Mouse (Mus musculus): Measurements from ENCODE around the gene Slc7a10. TPM values are rescaled to one million over a fixed set of nuclear protein-coding genes. Genes with fewer than 3 reads are reported as not detected.
A peak's percentile ranks its signal among the peaks of the same experiment; 100 is the strongest.

Slc7a10 gene
- polyA plus RNA-seq, 1 experiment from 2014 or later = 0.35 TPM

DNA sequence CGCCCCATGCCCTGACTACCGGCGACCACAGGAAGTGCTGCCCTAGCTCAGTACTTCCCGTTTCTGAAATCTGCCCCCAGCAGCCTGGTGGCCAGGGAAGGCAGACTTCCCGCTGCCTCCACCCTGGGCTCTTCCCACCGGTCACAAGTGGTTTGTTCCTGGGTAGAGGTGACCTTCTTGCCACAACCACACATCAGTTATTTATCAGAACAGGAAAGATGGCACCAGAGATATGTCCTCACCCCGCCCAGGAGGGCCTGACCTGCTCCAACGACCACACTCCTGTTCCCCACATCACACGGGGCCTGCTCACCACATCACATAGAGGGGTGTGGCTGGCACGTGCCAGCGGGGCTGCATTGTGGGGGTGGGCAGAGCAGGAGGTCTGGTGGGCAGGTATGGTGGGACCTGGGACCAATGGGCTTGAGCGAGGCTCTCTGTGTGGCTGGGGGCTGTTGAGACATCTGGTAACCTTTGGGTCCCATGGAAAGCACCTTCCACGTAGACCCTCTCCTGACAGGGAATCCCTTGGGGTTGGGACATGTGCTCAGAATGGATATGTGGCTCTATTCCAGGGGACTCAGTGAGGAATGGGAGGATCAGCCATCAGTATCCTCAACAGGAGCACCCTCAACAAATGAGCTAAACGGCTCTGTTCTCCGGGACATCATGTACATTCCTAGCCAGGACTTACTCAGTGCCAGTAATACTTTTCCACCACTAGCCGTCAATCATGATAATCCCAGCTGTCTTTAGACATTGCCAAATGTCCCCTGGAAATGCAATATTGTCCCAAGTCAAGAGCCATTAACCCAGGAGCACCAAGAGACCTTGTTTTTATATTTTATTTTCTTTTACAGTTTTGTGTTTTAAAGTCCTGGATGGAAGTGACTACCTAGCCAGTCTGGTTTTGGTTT, 29.4 kb upstream of the Slc7a10 start:
- Histone ChIP-seq H3K36me3 (no peaks in the 10 kb centered on the region), H3K4me1 (peaks cover 3% of the 10 kb centered on the region; the same call in 1 of the 2 replicates), H3K27ac (replicated peaks) (no peak overlapping the region), H3K4me3 (no peak overlapping the region), H3K27me3 (ENCODE audit: low read depth, poor library complexity, severe bottlenecking) (no peaks in the 10 kb centered on the region), H3K9me3 (replicated peaks) (peaks cover 4% of the 10 kb centered on the region; the same call in 1 of the 2 replicates)
- WGBS = 78% methylated on average over 16 of the region's 16 CpGs
- no peak for DNase-seq (ENCODE audit: low spot score)

DNA sequence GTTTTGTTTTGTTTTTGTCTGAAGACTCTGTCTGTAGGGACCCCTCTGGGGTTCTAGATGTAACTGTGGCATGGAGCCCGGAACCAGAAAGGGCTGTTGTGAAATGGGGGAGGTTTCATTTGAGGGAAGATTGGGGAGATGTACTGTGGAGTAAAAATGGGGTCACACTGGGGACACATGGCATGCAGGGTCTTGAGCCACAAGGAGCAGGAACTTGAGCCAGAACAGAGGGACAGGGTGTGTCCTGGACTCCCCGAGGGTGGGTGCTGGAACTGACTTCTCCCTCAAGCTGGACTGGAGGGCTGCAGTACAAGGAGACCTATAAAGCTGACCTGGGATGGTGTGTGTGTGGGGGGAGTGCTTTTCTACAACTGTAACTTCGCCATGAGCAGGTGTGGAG, 28.7 kb upstream of the Slc7a10 start:
- H3K4me3 ChIP-seq = no peak overlapping the region
- no peaks in the 10 kb centered on the region for H3K36me3 ChIP-seq
- 76% methylated on average over 3 of the region's 3 CpGs for WGBS
- peaks cover 4% of the 10 kb centered on the region; the same call in 1 of the 2 replicates for H3K9me3 ChIP-seq (replicated peaks)
- no peaks in the 10 kb centered on the region for H3K27me3 ChIP-seq (ENCODE audit: low read depth, poor library complexity, severe bottlenecking)
- H3K4me1 ChIP-seq = peaks cover 3% of the 10 kb centered on the region; the same call in 1 of the 2 replicates
- no peak for DNase-seq (ENCODE audit: low spot score)
- H3K27ac ChIP-seq (replicated peaks) = no peak overlapping the region

DNA sequence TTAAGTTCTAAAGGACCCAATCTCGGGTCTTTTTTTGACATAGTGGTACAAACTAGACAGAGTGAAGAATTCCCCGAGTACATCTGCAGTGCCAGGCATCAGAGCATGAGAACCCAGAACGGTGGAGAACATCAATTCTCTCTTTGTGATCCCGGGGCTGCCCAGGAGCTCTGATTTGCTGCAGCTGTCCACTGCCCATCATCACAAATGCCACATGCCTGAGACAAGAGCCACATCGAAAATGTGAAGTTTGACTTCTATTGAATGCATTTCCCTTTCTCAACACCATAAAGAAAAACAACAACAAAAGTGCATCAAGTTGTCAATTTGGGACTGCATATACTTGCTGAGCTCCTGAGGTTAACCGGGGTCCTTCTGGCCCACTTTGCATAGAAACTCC, 23.7 kb upstream of the Slc7a10 start:
- no peak for DNase-seq (ENCODE audit: low spot score)
- no peaks in the 10 kb centered on the region for H3K36me3 ChIP-seq
- H3K27ac ChIP-seq (replicated peaks) = no peak overlapping the region
- H3K9me3 ChIP-seq (replicated peaks) = peaks cover 4% of the 10 kb centered on the region; the same call in 1 of the 2 replicates
- no peaks in the 10 kb centered on the region for H3K27me3 ChIP-seq (ENCODE audit: low read depth, poor library complexity, severe bottlenecking)
- H3K4me3 ChIP-seq = no peak overlapping the region
- WGBS = 84% methylated on average over 6 of the region's 6 CpGs
- no peaks in the 10 kb centered on the region for H3K4me1 ChIP-seq

DNA sequence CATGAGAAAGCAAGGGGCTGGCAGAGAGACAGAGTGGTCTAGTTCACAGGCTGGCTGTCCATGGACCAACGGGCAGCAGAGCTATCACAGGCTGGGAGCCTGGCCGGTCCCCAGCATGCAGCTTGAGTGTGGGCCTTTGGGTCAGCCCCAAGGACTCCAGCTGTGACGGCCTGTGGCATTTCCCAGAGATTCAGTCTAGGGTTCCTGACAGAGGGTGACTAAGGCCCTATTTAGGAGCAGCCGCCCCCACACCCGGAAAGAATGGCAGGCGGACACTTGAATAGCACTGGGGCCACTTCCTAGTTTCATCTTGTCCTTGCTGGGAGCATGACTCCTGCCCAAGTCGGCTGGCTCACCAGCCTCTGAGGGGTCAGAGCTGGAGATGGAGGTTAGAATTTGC, 22.6 kb upstream of the Slc7a10 start:
- H3K27ac ChIP-seq (replicated peaks) = no peak overlapping the region
- H3K27me3 ChIP-seq (ENCODE audit: low read depth, poor library complexity, severe bottlenecking) = no peaks in the 10 kb centered on the region
- H3K4me1 ChIP-seq = peaks cover 7% of the 10 kb centered on the region; the same call in 1 of the 2 replicates
- no peak for DNase-seq (ENCODE audit: low spot score)
- no peaks in the 10 kb centered on the region for H3K36me3 ChIP-seq
- no peak overlapping the region for H3K4me3 ChIP-seq
- WGBS = 75% methylated on average over 7 of the region's 7 CpGs
- peaks cover 4% of the 10 kb centered on the region; the same call in 1 of the 2 replicates for H3K9me3 ChIP-seq (replicated peaks)

DNA sequence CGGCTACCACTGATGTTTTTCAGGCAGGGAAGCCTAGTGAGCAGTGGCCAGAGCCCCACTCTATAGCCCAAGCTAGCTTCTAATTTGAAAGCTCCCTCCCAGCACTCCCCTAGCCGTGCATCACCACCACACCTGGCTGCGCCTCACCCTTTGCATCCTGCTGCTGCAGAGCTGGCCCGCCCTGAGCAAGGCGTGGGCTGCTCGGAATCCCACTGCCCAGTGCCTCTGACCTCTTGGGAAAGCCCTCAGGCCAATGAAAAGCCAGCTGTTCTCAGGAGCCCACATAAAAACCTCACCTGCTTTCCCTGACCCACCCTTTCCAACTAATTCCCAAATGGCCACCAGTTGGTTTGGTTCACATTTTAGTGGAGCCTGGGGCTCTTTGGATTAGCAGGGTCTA, 22.1 kb upstream of the Slc7a10 start:
- Histone ChIP-seq H3K9me3 (replicated peaks) (peaks cover 4% of the 10 kb centered on the region; the same call in 1 of the 2 replicates), H3K36me3 (no peaks in the 10 kb centered on the region), H3K27me3 (ENCODE audit: low read depth, poor library complexity, severe bottlenecking) (no peaks in the 10 kb centered on the region), H3K4me1 (peaks cover 7% of the 10 kb centered on the region; the same call in 1 of the 2 replicates), H3K4me3 (no peak overlapping the region), H3K27ac (replicated peaks) (no peak overlapping the region)
- no peak for DNase-seq (ENCODE audit: low spot score)
- 74% methylated on average over 6 of the region's 6 CpGs for WGBS

DNA sequence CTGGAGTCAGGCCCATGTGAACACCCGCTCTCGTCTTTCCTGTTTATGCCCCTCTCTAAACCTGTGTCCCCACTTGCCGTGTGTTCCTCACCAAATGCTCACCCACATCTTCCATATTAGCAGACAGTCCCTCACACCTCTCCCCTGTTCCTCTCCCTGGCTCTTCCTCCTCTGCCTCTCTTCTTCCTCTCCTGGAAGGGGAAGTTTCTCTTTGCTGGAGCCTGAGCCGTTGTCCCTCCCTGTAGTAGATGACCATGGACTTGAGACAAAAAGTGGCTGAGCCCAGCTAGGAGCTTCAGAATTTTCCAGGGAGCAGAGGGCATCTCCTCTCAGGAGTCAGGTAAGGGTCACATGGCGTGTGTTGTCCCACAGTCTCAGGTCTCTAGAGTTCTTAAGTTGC, 19.2 kb upstream of the Slc7a10 start:
- Histone ChIP-seq H3K36me3 (no peaks in the 10 kb centered on the region), H3K27ac (replicated peaks) (no peak overlapping the region), H3K4me1 (peaks cover 13% of the 10 kb centered on the region), H3K4me3 (no peak overlapping the region), H3K27me3 (ENCODE audit: low read depth, poor library complexity, severe bottlenecking) (peaks cover 23% of the 10 kb centered on the region), H3K9me3 (replicated peaks) (no peaks in the 10 kb centered on the region)
- WGBS = 78% methylated on average over 5 of the region's 5 CpGs
- DNase-seq (ENCODE audit: low spot score) = no peak

DNA sequence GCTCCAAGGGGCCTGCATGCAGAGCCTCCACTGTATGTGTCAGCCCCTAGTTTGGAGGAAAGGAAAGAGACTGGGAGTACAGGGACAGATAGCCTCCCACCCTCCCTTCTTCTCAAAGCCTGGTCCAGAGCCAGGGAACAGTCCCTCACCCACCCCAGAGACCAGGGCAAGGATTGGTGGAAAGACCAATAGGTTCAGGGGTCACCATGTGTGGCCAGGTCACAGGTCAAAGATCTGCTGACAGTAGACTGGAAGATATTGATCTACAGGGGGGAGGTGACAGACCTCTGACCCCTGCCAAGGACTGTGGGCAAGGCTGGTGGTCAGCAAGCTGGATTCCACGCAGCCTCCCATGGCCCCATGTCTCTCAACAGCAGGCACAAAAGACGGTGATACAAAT, 18.3 kb upstream of the Slc7a10 start:
- no peaks in the 10 kb centered on the region for H3K9me3 ChIP-seq (replicated peaks)

DNA sequence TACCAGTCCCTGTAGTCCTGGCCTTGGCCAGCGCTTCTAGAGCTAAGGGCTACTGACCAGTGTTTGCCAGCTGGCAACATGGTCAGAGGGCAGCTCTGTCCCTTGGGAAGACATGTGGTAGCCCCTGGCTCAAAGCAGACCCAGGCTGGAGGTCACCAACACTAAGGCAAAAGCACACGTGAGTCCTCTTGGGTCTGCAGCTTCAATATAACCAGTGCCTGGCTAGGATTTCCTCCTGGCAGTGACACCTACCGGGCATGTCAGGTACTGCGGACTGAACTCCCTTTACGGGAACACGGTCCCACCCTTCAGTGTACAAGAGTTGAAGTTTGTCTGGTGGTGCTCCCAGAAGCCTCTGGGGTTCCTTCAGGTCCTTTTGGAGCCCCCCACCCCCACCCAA, 16.8 kb upstream of the Slc7a10 start:
- H3K36me3 ChIP-seq = no peaks in the 10 kb centered on the region
- H3K27ac ChIP-seq (replicated peaks) = no peak overlapping the region
- peak; percentile 84 for DNase-seq (ENCODE audit: low spot score)
- peaks cover 19% of the 10 kb centered on the region for H3K4me1 ChIP-seq
- H3K9me3 ChIP-seq (replicated peaks) = no peaks in the 10 kb centered on the region
- H3K4me3 ChIP-seq = no peak overlapping the region
- peaks cover 39% of the 10 kb centered on the region for H3K27me3 ChIP-seq (ENCODE audit: low read depth, poor library complexity, severe bottlenecking)
- WGBS = 16% methylated on average over 6 of the region's 6 CpGs

More for the DNA sequence above, 18.3 kb upstream of the Slc7a10 start:
- Histone ChIP-seq H3K4me3 (no peak overlapping the region), H3K4me1 (peaks cover 19% of the 10 kb centered on the region), H3K36me3 (no peaks in the 10 kb centered on the region), H3K27ac (replicated peaks) (no peak overlapping the region), H3K27me3 (ENCODE audit: low read depth, poor library complexity, severe bottlenecking) (peaks cover 31% of the 10 kb centered on the region)
- DNase-seq (ENCODE audit: low spot score) = peak; percentile 23
- WGBS = 32% methylated on average over 2 of the region's 2 CpGs

DNA sequence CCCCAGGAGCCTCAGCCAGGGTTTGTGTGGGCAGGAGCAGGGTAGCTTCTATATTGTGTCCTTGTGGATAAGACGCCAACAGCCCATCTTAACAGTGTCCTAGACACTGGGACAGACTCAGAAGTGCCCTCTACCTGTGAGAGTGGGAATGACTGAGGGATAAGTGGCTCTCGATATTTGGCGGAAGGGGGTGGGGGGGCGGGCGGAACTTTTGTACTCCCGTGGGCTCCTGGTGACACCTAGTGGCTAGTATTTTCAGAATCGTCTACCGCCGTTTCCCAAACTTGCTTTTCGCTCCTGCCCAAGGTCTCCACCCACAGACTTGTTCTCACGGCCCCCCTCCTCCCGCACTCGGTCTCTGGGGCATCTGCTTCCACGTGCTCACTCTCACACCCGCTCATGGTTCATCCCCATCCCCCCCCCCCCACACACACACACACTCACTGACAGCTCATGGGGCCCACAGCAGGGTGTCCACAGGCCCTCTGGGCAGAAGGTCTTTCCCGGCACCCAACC, 14.3 kb upstream of the Slc7a10 start:
- WGBS = 5% methylated on average over 14 of the region's 16 CpGs
- H3K4me1 ChIP-seq = peaks cover 24% of the 10 kb centered on the region
- no peaks in the 10 kb centered on the region for H3K9me3 ChIP-seq (replicated peaks)
- peak; percentile 81 for DNase-seq (ENCODE audit: low spot score)
- peak overlapping the region; percentile 67 for H3K27ac ChIP-seq (replicated peaks)
- peak overlapping the region; percentile 43 for H3K4me3 ChIP-seq
- peaks cover 47% of the 10 kb centered on the region for H3K27me3 ChIP-seq (ENCODE audit: low read depth, poor library complexity, severe bottlenecking)
- no peaks in the 10 kb centered on the region for H3K36me3 ChIP-seq

DNA sequence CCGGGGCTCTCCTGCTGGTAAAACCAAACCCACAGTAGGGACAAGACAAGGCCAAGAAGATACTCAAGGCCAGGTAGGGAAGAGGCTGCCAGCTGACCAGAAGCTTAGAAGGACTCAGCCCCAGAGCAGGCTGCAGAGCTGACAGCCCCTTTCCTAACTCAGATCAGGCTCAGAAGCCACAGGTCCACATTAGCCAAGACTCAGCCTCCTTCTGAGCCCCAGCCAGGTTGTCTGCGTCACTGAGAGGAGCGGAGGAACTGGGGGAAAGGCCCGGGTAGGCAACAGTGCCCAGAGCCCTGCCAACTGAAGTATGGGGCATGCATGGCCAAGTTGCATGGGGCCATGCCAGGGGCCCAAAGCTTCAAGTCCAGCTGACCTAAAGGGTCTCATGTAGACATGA, 13.7 kb upstream of the Slc7a10 start:
- Histone ChIP-seq H3K4me3 (peak overlapping the region; percentile 43; the same call in 1 of the 2 replicates), H3K9me3 (replicated peaks) (no peaks in the 10 kb centered on the region), H3K27ac (replicated peaks) (peak overlapping the region; percentile 67), H3K4me1 (peaks cover 26% of the 10 kb centered on the region), H3K36me3 (no peaks in the 10 kb centered on the region), H3K27me3 (ENCODE audit: low read depth, poor library complexity, severe bottlenecking) (peaks cover 47% of the 10 kb centered on the region)
- DNase-seq (ENCODE audit: low spot score) = no peak
- WGBS = 82% methylated on average over 4 of the region's 4 CpGs

DNA sequence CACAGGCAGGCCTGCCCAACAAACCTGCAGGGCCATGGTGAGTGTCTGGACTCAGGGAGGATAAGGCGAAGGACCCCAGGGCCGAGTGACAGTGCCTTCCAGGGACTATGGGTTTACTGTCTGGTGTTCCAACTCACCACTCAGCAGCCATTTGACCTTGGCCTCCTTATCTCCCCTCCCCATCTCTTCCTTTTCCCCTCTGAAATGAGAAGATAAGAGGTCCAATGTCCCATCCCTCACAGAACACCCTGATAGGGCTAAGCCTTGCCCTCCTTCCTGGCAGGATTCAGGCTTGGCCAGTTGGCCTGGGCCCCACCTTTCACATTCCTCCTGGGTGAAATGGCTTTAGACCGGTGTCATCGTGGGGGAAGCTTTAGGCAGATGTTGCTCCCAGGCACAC, 10.7 kb upstream of the Slc7a10 start:
- Histone ChIP-seq H3K9me3 (replicated peaks) (no peaks in the 10 kb centered on the region), H3K4me3 (no peak overlapping the region), H3K36me3 (no peaks in the 10 kb centered on the region), H3K27ac (replicated peaks) (no peak overlapping the region), H3K27me3 (ENCODE audit: low read depth, poor library complexity, severe bottlenecking) (peaks cover 34% of the 10 kb centered on the region), H3K4me1 (peaks cover 20% of the 10 kb centered on the region)
- 82% methylated on average over 4 of the region's 4 CpGs for WGBS
- DNase-seq (ENCODE audit: low spot score) = no peak

DNA sequence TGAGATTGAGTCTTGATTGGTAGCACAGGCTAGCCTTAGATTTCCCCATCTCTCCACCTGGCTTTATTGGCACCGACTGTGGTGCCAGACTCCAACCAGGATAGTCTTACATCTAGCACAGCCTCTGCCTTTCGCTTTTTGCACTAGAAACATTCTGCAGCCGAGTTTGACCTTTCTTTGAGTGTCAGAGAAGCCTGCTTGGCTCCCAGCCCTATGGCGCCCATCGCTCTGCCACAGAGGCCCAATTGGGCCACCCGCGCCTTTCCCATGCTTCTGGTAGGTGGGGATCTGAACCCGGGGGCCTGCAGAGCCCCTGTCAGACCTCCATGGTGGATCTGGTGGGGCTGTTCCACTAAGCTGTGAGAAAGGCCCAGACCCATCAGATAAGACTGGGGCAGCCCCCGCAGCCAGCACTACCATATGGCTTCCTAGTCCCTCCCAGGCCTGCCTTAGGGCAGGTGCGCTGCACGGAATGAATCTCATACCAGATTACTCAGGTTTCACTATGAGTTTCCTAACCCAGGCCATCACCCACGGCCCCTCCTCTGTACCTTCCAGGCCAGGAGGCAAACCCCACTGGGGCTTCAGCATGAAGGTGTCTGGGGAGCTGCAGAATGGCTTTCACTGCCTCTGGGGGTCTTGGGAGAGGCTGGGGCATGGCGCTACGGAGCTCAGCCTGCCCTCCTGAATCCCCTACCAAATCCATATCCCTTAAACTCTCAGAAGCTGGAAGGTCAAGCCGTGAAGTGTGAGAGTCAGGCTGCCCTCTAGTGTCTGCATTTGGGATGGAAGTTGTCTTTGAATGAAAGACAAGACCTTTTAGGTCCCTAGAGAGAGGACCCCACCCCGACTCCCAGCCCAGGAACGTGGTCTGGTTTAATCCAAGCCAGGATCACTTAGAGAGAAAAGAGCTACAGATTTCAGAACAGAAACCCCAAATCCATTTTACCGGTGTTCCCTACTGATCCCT, 9.5 kb upstream of the Slc7a10 start:
- Histone ChIP-seq H3K27me3 (ENCODE audit: low read depth, poor library complexity, severe bottlenecking) (peaks cover 24% of the 10 kb centered on the region), H3K4me3 (no peak overlapping the region), H3K27ac (replicated peaks) (no peak overlapping the region), H3K4me1 (peaks cover 15% of the 10 kb centered on the region), H3K9me3 (replicated peaks) (no peaks in the 10 kb centered on the region), H3K36me3 (no peaks in the 10 kb centered on the region)
- 51% methylated on average over 18 of the region's 18 CpGs for WGBS
- DNase-seq (ENCODE audit: low spot score) = peak; percentile 51

Measured in midbrain, embryonic 10.5 days (tissue).